Mouse (Mus musculus): ENCODE data around the gene Pheta1. TPM values are rescaled to one million over a fixed set of nuclear protein-coding genes. Genes with fewer than 3 reads are reported as not detected.

Pheta1 gene
- total RNA-seq, 4 experiments from 2014 or later = 5.0 to 5.7 (median 5.2) TPM

DNA sequence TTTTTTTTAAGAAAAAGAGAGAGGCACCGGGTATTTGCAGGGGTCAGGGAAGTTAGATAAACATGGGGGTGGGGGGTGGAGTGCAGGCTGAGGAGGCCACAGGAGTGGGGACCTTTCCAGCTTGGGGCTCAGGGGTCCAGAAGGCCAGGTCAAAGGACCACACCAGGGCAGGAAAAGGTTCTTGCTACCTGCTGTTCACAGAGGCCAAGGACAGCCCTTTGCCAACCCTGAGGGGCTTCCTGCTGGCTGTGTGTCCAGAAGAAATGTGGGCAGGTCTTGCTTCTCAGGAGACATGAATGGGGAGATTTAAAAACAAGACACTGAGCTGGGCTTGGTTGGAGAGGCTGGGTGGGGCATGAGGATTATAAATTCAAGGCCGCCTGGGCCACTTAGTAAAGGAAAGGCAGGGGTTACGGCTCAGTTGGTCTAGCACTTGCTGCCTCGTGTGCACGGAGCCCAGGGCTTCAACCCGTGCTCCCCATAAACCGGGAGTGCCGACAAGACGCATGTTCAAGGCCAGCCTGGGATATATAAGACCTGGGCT, 41.1 kb downstream of the Pheta1 start:
- DNase-seq (ENCODE audit: low spot score in 2 of 2) = no peak

DNA sequence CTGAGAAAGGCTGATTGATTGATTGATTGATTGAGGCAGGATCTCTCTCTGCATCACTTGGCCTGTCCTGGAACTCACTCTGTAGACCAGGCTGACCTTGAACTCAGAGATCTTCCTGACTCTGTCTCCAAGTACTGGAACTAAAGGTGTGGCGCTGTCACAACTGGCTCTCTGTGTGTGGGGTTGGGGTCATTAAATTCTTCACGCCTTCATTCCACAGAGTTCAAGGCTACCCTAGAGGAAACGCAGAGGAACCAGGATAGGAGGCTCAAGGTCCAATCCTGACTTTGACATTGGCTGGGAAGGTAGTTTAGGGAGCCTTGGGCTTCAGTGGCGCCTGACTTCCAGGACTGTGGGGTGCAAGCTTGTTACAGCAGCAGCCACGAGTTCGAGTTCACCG, 42.1 kb downstream of the Pheta1 start:
- no peak for DNase-seq (ENCODE audit: low spot score in 2 of 2)

DNA sequence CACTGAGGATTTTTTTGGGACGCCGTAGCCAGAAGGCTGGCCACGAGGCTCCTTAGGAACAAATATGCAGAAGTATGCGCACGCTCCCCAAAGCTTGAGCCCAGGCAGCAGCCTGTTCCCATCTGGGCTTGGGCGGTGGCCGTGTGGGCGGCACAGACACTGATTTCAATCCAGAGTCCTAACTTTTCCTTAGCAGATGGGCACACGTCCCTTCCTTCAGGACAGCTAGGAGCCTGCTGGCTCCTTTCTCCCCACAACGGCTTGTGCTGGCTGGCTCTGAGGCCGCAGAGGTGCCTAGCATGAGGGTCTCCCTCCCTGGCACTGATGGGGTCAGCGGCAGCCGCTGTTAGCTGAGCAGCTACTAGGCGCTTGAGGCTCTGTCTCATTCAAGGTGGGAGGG, 43.5 kb downstream of the Pheta1 start:
- DNase-seq (ENCODE audit: low spot score in 2 of 2) = no peak

DNA sequence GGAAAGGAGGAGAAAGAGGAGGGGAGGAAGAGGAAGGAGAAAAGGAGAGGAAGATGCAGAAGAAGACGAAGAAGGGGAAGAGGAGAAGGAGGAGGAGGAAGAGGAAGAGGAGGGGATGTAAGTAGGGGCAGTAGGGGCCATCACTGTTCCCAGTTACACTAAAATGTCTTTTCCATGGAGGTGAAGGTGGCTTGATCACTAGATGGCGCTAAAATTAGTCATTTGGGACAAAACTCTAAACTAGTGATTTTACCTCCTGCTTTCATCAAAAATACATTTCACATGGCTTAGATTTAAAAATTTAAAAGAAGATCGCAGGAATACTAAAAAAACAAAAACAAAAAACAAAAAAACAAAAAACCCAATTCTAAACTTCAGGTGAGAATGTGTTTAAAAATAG, 44.8 kb downstream of the Pheta1 start:
- DNase-seq (ENCODE audit: low spot score in 2 of 2) = no peak

DNA sequence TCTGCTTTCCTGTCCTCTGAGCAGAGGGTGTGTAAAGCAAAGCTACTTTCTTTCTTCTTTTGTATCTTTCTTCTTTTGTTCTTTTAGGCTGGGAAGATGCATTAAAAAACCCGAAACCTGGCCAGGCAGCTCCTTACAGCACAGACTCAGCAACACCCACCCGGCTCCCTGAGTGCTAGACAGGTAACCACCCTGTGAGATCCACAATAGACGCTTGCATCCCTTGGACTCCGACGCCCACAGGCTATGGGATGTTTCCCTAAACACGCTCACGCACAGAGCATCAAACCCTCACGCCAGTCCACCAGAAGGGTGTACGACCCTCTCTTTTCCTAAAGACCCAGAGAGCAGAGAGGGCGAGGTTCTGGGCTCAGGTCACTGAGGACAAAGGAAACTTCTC, 45.9 kb downstream of the Pheta1 start:
- DNase-seq (ENCODE audit: low spot score in 2 of 2) = no peak

DNA sequence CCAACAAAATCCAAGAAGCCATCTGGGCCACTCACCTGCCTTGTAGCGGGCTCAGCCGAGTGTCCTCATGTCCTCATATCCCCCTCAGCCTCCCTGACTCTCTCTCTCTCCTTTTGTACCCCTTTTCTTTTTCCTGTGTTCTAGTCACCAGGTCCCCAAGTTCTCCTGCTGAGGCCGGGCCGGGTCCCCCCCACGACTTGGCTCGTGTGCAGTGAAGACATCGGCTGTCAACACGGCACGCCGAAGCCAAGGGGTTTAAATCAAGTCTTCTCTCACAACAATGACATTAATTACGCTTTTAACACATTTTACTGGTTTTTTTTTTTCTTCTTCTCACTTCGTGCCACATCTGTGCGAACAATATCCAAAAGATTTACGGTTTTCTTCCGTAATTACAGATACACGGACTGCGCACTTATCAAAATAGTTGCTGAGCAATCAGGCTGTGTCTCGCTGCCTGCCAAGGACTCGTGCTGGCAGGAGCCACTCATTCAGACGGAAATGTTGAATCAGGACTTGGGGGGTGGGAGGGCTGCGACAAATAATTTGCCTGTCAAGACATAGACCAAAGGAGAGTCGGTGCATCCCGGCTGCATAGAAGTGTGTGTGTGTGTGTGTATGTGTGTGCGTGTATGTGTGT, 46.5 kb downstream of the Pheta1 start:
- no peak for DNase-seq (ENCODE audit: low spot score in 2 of 2)

DNA sequence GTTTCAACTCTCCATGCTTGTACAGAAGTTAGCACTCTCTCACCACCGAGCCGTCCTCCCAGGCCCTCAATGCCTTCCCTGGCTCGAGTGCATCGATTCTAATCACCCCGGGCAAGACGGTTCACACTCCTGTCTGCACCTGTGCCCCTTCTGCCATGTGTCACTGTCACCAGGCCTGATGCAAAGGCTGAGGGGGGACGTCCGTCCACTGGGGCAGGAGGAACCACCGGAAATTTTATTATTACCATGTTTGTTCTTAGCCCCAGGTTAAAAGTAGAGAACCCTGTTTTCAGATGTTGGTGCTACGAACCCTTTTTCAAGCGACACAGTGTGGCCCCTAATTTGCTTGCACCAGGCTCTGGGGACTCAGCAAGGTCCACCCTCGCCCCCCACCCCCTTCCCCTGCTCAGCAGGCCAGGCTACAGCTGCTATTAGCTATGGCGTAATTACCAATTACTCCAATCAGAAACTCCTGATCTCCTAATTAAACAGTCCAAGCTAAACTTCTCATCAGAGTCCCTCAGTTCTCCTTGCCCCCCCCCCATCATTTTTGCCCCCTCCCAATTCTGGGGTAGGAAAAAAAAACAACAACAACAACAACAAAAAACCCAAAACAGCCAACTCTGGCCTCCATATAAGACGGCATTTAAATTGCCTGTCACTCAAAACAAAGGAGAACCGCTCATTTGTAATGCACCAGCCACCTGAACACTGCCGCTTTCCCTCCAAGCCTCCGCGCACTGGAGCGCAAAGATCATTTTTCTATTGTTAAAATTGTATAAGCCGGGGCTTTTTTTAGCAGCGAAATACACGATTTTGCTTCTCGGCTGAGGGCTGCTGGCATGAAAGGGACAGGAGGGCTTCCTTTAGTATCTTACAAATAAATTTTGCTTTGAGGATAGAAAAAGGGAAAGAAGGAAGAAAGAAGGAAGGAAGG, 54.3 kb downstream of the Pheta1 start:
- DNase-seq (ENCODE audit: low spot score in 2 of 2) = no peak

Small RNA genes within 50 kb of the gene (microRNA-seq; reads per million reads assigned to microRNA genes)
- not detected for gene Mir7031

Other genes starting within 250 kb of the Pheta1 start
- 10 to 100 TPM; 23.7 to 31.0 (median 28.0) TPM for gene Acad12, start 230.0 kb upstream of the Pheta1 start, total RNA-seq (2022)
- gene Acad10, start 188.5 kb upstream of the Pheta1 start, total RNA-seq (2022) = 10 to 100 TPM; 12.7 to 14.7 (median 13.5) TPM
- 10 to 100 TPM; 32.5 to 36.5 (median 34.7) TPM for gene Brap, start 188.4 kb upstream of the Pheta1 start, total RNA-seq (2022)
- 100 to 1,000 TPM in 1 of 4 experiments, 10 to 100 TPM in 3; 82.6 to 108 (median 88.6) TPM for gene Atxn2, start 137.6 kb upstream of the Pheta1 start, total RNA-seq (2022)
- 10 to 100 TPM; 11.4 to 13.1 (median 12.3) TPM for gene Sh2b3, start 11.3 kb upstream of the Pheta1 start, total RNA-seq (2022)
- gene Cux2, start 201.1 kb downstream of the Pheta1 start, total RNA-seq (2022) = 1 to 10 TPM; 1.8 to 3.4 (median 2.3) TPM